Mouse (Mus musculus): ENCODE data around the gene Sh3bp5l. TPM values are rescaled to one million over a fixed set of nuclear protein-coding genes. Genes with fewer than 3 reads are reported as not detected.
A peak's percentile ranks its signal among the peaks of the same experiment; 100 is the strongest.
"Not testable (repeated sequence)": the region's sequence is repeated elsewhere in the genome, so short reads cannot be mapped to it uniquely, and the experiment has no call there.

Gene Sh3bp5l
- polyA plus RNA-seq, 1 experiment from 2014 or later, result 41.4 TPM

GRCm38 (mm10) chr11:58301837-58302754 lies 28.4 kb upstream of the Sh3bp5l start:
- peak; percentile 93 for ATAC-seq (ENCODE audit: insufficient read depth, low FRiP score, low TSS enrichment)
- peak overlapping the region; percentile 84 for H3K27ac ChIP-seq (ENCODE audit: low read depth, low read length)
- H3K4me1 ChIP-seq (ENCODE audit: control insufficient read depth, insufficient read depth, low read length), result peaks cover 6% of the 10 kb centered on the region; the same call in 1 of the 2 replicates
- H3K4me2 ChIP-seq (ENCODE audit: low read depth), result peak overlapping the region; percentile 50
- H3K9me3 ChIP-seq (ENCODE audit: control insufficient read depth, low read length), result no peaks in the 10 kb centered on the region
- no peaks in the 10 kb centered on the region for H3K27me3 ChIP-seq (ENCODE audit: control insufficient read depth, insufficient read depth, low read length)
- peak overlapping the region; percentile 47 for H3K4me3 ChIP-seq (ENCODE audit: low read depth, low read length)
- no peaks in the 10 kb centered on the region for H3K36me3 ChIP-seq (ENCODE audit: control insufficient read depth, insufficient read depth, low read length)
- peak; percentile 99 for DNase-seq (ENCODE audit: low spot score)
- H3K9ac ChIP-seq (ENCODE audit: low read length), result peak overlapping the region; percentile 53
- under 1% methylated on average over 36 of the region's 36 CpGs for whole genome bisulfite sequencing

- no peaks in the 10 kb centered on the region for H3K27me3 ChIP-seq (ENCODE audit: control insufficient read depth, insufficient read depth, low read length)
- peak; percentile 51 for ATAC-seq (ENCODE audit: insufficient read depth, low FRiP score, low TSS enrichment)
- WGBS, result under 1% methylated on average over 26 of the region's 26 CpGs
Observed at GRCm38 (mm10) chr11:58302774-58303445, 27.6 kb upstream of the Sh3bp5l start.

GRCm38 (mm10) chr11:58303594-58303993 lies 26.9 kb upstream of the Sh3bp5l start:
- Histone ChIP-seq H3K9me3 (ENCODE audit: control insufficient read depth, low read length) (no peaks in the 10 kb centered on the region), H3K4me1 (ENCODE audit: control insufficient read depth, insufficient read depth, low read length) (peaks cover 15% of the 10 kb centered on the region), H3K4me2 (ENCODE audit: low read depth) (peak overlapping the region; percentile 31), H3K27ac (ENCODE audit: low read depth, low read length) (no peak overlapping the region), H3K36me3 (ENCODE audit: control insufficient read depth, insufficient read depth, low read length) (no peaks in the 10 kb centered on the region), H3K4me3 (ENCODE audit: low read depth, low read length) (peak overlapping the region; percentile 15; the same call in 1 of the 2 replicates), H3K9ac (ENCODE audit: low read length) (no peak overlapping the region), H3K27me3 (ENCODE audit: control insufficient read depth, insufficient read depth, low read length) (no peaks in the 10 kb centered on the region)
- ATAC-seq (ENCODE audit: insufficient read depth, low FRiP score, low TSS enrichment) (no peak), DNase-seq (ENCODE audit: low spot score) (peak; percentile 18)
- WGBS, result 27% methylated on average over 7 of the region's 7 CpGs

More at GRCm38 (mm10) chr11:58302774-58303445, 27.6 kb upstream of the Sh3bp5l start:
- Histone ChIP-seq H3K36me3 (ENCODE audit: control insufficient read depth, insufficient read depth, low read length) (no peaks in the 10 kb centered on the region), H3K27ac (ENCODE audit: low read depth, low read length) (peak overlapping the region; percentile 84), H3K9ac (ENCODE audit: low read length) (peak overlapping the region; percentile 53), H3K9me3 (ENCODE audit: control insufficient read depth, low read length) (no peaks in the 10 kb centered on the region), H3K4me1 (ENCODE audit: control insufficient read depth, insufficient read depth, low read length) (peaks cover 14% of the 10 kb centered on the region), H3K4me2 (ENCODE audit: low read depth) (peak overlapping the region; percentile 50), H3K4me3 (ENCODE audit: low read depth, low read length) (peak overlapping the region; percentile 47)
- no peak for DNase-seq (ENCODE audit: low spot score)

- H3K9ac ChIP-seq (ENCODE audit: low read length); H3K36me3 ChIP-seq (ENCODE audit: control insufficient read depth, insufficient read depth, low read length); H3K27me3 ChIP-seq (ENCODE audit: control insufficient read depth, insufficient read depth, low read length); H3K4me2 ChIP-seq (ENCODE audit: low read depth); H3K4me3 ChIP-seq (ENCODE audit: low read depth, low read length); ATAC-seq (ENCODE audit: insufficient read depth, low FRiP score, low TSS enrichment); H3K9me3 ChIP-seq (ENCODE audit: control insufficient read depth, low read length); H3K27ac ChIP-seq (ENCODE audit: low read depth, low read length); DNase-seq (ENCODE audit: low spot score): not testable (repeated sequence)
- peaks cover 15% of the 10 kb centered on the region for H3K4me1 ChIP-seq (ENCODE audit: control insufficient read depth, insufficient read depth, low read length)
- WGBS, result 94% methylated on average over 8 of the region's 8 CpGs
Observed at GRCm38 (mm10) chr11:58305299-58305698, 25.2 kb upstream of the Sh3bp5l start.

DNA sequence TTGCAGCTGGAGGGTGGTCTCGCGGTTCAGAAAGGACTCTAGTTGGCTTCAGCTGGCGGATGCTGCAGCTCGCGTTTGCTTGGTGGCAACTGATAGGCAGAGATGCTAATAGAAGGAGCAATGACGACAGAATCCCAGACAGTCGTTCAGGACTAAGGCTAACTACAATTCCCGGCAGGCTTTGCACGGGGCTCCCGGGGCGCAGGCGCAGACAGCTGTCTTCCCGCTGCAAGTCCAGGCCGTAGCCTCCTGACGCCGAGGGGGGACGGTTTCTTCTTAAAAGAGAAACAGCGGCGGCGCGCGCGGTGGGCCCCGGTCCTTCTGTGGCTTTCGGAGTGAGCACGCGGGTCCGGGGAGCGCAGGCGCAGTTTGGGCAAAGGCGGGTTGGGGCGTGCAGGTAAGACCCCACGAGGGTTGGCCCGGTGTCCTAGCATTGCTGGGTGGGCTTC lies 23.6 kb upstream of the Sh3bp5l start, which contains the start of gene Zfp692:
Zfp692 (plus strand) TSS at position 210 of the 449 bp plus-strand sequence.
- ATAC-seq (ENCODE audit: insufficient read depth, low FRiP score, low TSS enrichment), result peak; percentile 72
- Histone ChIP-seq H3K4me1 (ENCODE audit: control insufficient read depth, insufficient read depth, low read length) (peaks cover 15% of the 10 kb centered on the region), H3K9ac (ENCODE audit: low read length) (peak within 1 kb of the TSS; percentile 80), H3K27ac (ENCODE audit: low read depth, low read length) (0 out of 2 replicates have a peak within 1 kb of the TSS, but pooled peaks have one; percentile 44), H3K9me3 (ENCODE audit: control insufficient read depth, low read length) (no peaks in the 10 kb centered on the region), H3K36me3 (ENCODE audit: control insufficient read depth, insufficient read depth, low read length) (peaks cover 3% of the 10 kb centered on the region), H3K27me3 (ENCODE audit: control insufficient read depth, insufficient read depth, low read length) (no peaks in the 10 kb centered on the region), H3K4me2 (ENCODE audit: low read depth) (peak within 1 kb of the TSS; percentile 81), H3K4me3 (ENCODE audit: low read depth, low read length) (peak within 1 kb of the TSS; percentile 46)
- DNase-seq (ENCODE audit: low spot score), result peak; percentile 96
- WGBS, result under 1% methylated on average over 34 of the region's 34 CpGs

- H3K9ac ChIP-seq (ENCODE audit: low read length), result peak overlapping the region; percentile 80
- peak overlapping the region; percentile 46 for H3K4me3 ChIP-seq (ENCODE audit: low read depth, low read length)
- WGBS, result under 1% methylated on average over 40 of the region's 42 CpGs
- H3K27ac ChIP-seq (ENCODE audit: low read depth, low read length), result 0 out of 2 replicates have a peak overlapping the region, but pooled peaks have one; percentile 44
- H3K9me3 ChIP-seq (ENCODE audit: control insufficient read depth, low read length), result no peaks in the 10 kb centered on the region
- DNase-seq (ENCODE audit: low spot score) (peak; percentile 77), ATAC-seq (ENCODE audit: insufficient read depth, low FRiP score, low TSS enrichment) (peak; percentile 39)
- H3K4me2 ChIP-seq (ENCODE audit: low read depth), result peak overlapping the region; percentile 81
- peaks cover 15% of the 10 kb centered on the region for H3K4me1 ChIP-seq (ENCODE audit: control insufficient read depth, insufficient read depth, low read length)
- no peaks in the 10 kb centered on the region for H3K27me3 ChIP-seq (ENCODE audit: control insufficient read depth, insufficient read depth, low read length)
- peaks cover 3% of the 10 kb centered on the region for H3K36me3 ChIP-seq (ENCODE audit: control insufficient read depth, insufficient read depth, low read length)
Observed at GRCm38 (mm10) chr11:58307411-58308080, 23.0 kb upstream of the Sh3bp5l start.

- Histone ChIP-seq H3K36me3 (ENCODE audit: control insufficient read depth, insufficient read depth, low read length) (peaks cover 3% of the 10 kb centered on the region), H3K27ac (ENCODE audit: low read depth, low read length) (no peak overlapping the region), H3K27me3 (ENCODE audit: control insufficient read depth, insufficient read depth, low read length) (no peaks in the 10 kb centered on the region), H3K9ac (ENCODE audit: low read length) (no peak overlapping the region), H3K4me1 (ENCODE audit: control insufficient read depth, insufficient read depth, low read length) (peaks cover 13% of the 10 kb centered on the region), H3K9me3 (ENCODE audit: control insufficient read depth, low read length) (no peaks in the 10 kb centered on the region), H3K4me2 (ENCODE audit: low read depth) (no peak overlapping the region), H3K4me3 (ENCODE audit: low read depth, low read length) (no peak overlapping the region)
- DNase-seq (ENCODE audit: low spot score), result no peak
- WGBS, result 94% methylated on average over 9 of the region's 9 CpGs
- no peak for ATAC-seq (ENCODE audit: insufficient read depth, low FRiP score, low TSS enrichment)
Observed at GRCm38 (mm10) chr11:58308661-58309060, 21.9 kb upstream of the Sh3bp5l start.

DNA sequence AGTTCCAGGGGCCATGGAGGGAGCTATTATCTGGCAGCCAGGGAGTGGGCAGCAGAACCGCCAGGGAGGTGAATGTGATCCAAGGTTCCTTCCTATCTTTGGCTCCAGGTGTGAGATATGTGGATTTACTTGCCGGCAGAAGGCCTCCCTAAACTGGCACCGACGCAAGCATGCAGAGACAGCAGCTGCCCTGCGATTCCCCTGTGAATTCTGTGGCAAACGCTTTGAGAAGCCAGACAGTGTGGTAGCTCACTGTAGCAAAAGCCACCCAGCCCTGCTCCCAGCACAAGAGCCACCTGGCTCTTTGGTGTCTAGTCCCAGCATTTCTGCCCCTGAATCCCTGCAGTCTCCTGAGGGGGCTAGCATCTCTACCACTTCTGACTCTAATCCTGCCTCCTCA lies 16.5 kb upstream of the Sh3bp5l start:
- DNase-seq (ENCODE audit: low spot score), result no peak
- Histone ChIP-seq H3K9me3 (ENCODE audit: control insufficient read depth, low read length) (no peaks in the 10 kb centered on the region), H3K27ac (ENCODE audit: low read depth, low read length) (no peak overlapping the region), H3K4me1 (ENCODE audit: control insufficient read depth, insufficient read depth, low read length) (no peaks in the 10 kb centered on the region), H3K9ac (ENCODE audit: low read length) (no peak overlapping the region), H3K27me3 (ENCODE audit: control insufficient read depth, insufficient read depth, low read length) (no peaks in the 10 kb centered on the region), H3K4me3 (ENCODE audit: low read depth, low read length) (no peak overlapping the region), H3K36me3 (ENCODE audit: control insufficient read depth, insufficient read depth, low read length) (peaks cover 5% of the 10 kb centered on the region), H3K4me2 (ENCODE audit: low read depth) (no peak overlapping the region)
- no peak for ATAC-seq (ENCODE audit: insufficient read depth, low FRiP score, low TSS enrichment)
- 88% methylated on average over 6 of the region's 6 CpGs for WGBS

Measured in neural tube, embryonic 11.5 days (tissue).